Mouse (Mus musculus) neural tube, embryonic 11.5 days (tissue): ENCODE results near the gene Zmat1. TPM values are rescaled to one million over a fixed set of nuclear protein-coding genes. Genes with fewer than 3 reads are reported as not detected.
A peak's percentile ranks its signal among the peaks of the same experiment; 100 is the strongest.

Source experiments
- ATAC-seq: fragments of 200-750 bp; cut with Nextera tagmentation; 2 replicates; pipeline ENCODE4 v1.8.0; 2017; ENCODE audit warnings: moderate number of reproducible peaks, mild to moderate bottlenecking, moderate TSS enrichment, moderate library complexity; ENCODE audit not compliant: insufficient read depth, low FRiP score, low TSS enrichment
- DNase-seq: peaks from one replicate; pipeline ENCODE4 v3.0.0-alpha.2; 2015; ENCODE audit warnings: low spot score
- H3K27ac ChIP-seq: fragments of 300-500 bp; sonication (generic); 2 replicates; pipeline ENCODE4 v1.5.1; 2014; ENCODE audit warnings: low read depth, mild to moderate bottlenecking, low read length
- H3K27me3 ChIP-seq: fragments of 300-500 bp; sonication (generic); 2 replicates; pipeline ENCODE4 v1.6.1; 2014; ENCODE audit warnings: mild to moderate bottlenecking, low read length, mixed read lengths; ENCODE audit not compliant: control insufficient read depth, insufficient read depth
- H3K36me3 ChIP-seq: fragments of 300-500 bp; sonication (generic); 2 replicates; pipeline ENCODE4 v1.6.1; 2014; ENCODE audit warnings: mild to moderate bottlenecking, low read length, moderate library complexity, mixed read lengths; ENCODE audit not compliant: control insufficient read depth, insufficient read depth
- H3K4me1 ChIP-seq: fragments of 300-500 bp; sonication (generic); 2 replicates; pipeline ENCODE4 v1.6.1; 2014; ENCODE audit warnings: low read length, mixed read lengths; ENCODE audit not compliant: control insufficient read depth, insufficient read depth
- H3K4me2 ChIP-seq: fragments of 300-500 bp; sonication (generic); 2 replicates; pipeline ENCODE4 v1.6.1; 2014; ENCODE audit warnings: low read depth, mild to moderate bottlenecking, moderate library complexity
- H3K4me3 ChIP-seq: fragments of 300-500 bp; sonication (generic); 2 replicates; pipeline ENCODE4 v1.5.1; 2014; ENCODE audit warnings: low read depth, low read length
- H3K9ac ChIP-seq: fragments of 300-500 bp; sonication (generic); 2 replicates; pipeline ENCODE4 v1.6.1; 2014; ENCODE audit warnings: mild to moderate bottlenecking, low read length
- H3K9me3 ChIP-seq: fragments of 300-500 bp; sonication (generic); 2 replicates; pipeline ENCODE4 v1.6.1; 2016; ENCODE audit warnings: low read length; ENCODE audit not compliant: control insufficient read depth
- WGBS: fragments of 180-500 bp; shearing (Covaris S2); extraction: QIAGEN DNeasy Blood & Tissue Kit; methylation state at CpG from one replicate; pipeline ENCODE4 v1.1.7; 2014; 5-methylcytosine and 5-hydroxymethylcytosine counted together
- polyA plus RNA-seq: library from polyadenylated mRNA; unstranded; fragments of >200 nt; fragmentation: Nextera tagmentation; extraction: Ambion mirVana; gene quantifications from 2 replicates; pipeline ENCODE4 v1.2.1, GENCODE M21; 2014

Zmat1 gene
- polyA plus RNA-seq, 1 experiment from 2014 or later, result 5.5 TPM

GRCm38 (mm10) chrX:134963305-134964094 is 45.5 kb downstream of the Zmat1 start:
- 58% methylated on average over 33 of the region's 53 CpGs for whole genome bisulfite sequencing
- H3K4me3 ChIP-seq, result peak overlapping the region; percentile 21
- DNase-seq (peak; percentile 70), ATAC-seq (peak; percentile 86)
- no peak overlapping the region for H3K9ac ChIP-seq
- no peaks in the 10 kb centered on the region for H3K9me3 ChIP-seq
- no peaks in the 10 kb centered on the region for H3K4me1 ChIP-seq
- H3K27ac ChIP-seq, result no peak overlapping the region
- H3K4me2 ChIP-seq, result peak overlapping the region; percentile 27; the same call in 1 of the 2 replicates
- no peaks in the 10 kb centered on the region for H3K36me3 ChIP-seq
- no peaks in the 10 kb centered on the region for H3K27me3 ChIP-seq

GRCm38 (mm10) chrX:134930361-134930760 is 78.6 kb downstream of the Zmat1 start:
- Histone ChIP-seq H3K4me3 (no peak overlapping the region), H3K36me3 (no peaks in the 10 kb centered on the region), H3K4me2 (no peak overlapping the region), H3K27me3 (no peaks in the 10 kb centered on the region), H3K9ac (no peak overlapping the region), H3K4me1 (no peaks in the 10 kb centered on the region), H3K9me3 (no peaks in the 10 kb centered on the region), H3K27ac (no peak overlapping the region)
- WGBS, result 37% methylated on average over 5 of the region's 5 CpGs
- DNase-seq, result peak; percentile 39
- no peak for ATAC-seq

- no peak overlapping the region for H3K4me3 ChIP-seq
- no peaks in the 10 kb centered on the region for H3K36me3 ChIP-seq
- no peak overlapping the region for H3K27ac ChIP-seq
- no peak for DNase-seq
- H3K27me3 ChIP-seq, result no peaks in the 10 kb centered on the region
- WGBS, result 78% methylated on average over 5 of the region's 5 CpGs
- no peak overlapping the region for H3K4me2 ChIP-seq
- no peak overlapping the region for H3K9ac ChIP-seq
- H3K4me1 ChIP-seq, result no peaks in the 10 kb centered on the region
- no peaks in the 10 kb centered on the region for H3K9me3 ChIP-seq
- ATAC-seq, result no peak
Measured at GRCm38 (mm10) chrX:134929927-134930326, 79.1 kb downstream of the Zmat1 start.

DNA sequence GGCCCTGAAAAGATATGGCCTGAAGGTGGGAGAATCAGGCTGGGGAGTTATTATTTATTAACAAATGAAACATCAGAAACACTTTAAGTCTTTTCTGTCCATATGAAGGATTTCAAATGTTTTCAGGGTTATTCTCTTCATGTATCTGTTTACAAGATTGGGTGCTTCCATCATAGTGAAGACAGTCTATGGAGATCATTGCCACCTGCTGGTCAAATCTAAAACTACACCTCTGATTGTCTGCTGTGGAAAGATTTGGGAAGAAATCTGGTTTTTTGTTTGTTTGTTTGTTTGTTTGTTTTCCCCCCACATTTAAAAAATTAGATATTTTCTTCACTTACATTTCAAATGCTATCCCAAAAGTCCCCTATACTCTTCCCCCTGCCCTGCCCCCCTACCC is 84.0 kb downstream of the Zmat1 start:
- DNase-seq (peak; percentile 23), ATAC-seq (no peak)
- no peaks in the 10 kb centered on the region for H3K27me3 ChIP-seq
- H3K36me3 ChIP-seq, result no peaks in the 10 kb centered on the region
- no peak overlapping the region for H3K4me3 ChIP-seq
- no peaks in the 10 kb centered on the region for H3K9me3 ChIP-seq
- no peak overlapping the region for H3K4me2 ChIP-seq
- no peak overlapping the region for H3K27ac ChIP-seq
- H3K4me1 ChIP-seq, result no peaks in the 10 kb centered on the region
- no peak overlapping the region for H3K9ac ChIP-seq

DNA sequence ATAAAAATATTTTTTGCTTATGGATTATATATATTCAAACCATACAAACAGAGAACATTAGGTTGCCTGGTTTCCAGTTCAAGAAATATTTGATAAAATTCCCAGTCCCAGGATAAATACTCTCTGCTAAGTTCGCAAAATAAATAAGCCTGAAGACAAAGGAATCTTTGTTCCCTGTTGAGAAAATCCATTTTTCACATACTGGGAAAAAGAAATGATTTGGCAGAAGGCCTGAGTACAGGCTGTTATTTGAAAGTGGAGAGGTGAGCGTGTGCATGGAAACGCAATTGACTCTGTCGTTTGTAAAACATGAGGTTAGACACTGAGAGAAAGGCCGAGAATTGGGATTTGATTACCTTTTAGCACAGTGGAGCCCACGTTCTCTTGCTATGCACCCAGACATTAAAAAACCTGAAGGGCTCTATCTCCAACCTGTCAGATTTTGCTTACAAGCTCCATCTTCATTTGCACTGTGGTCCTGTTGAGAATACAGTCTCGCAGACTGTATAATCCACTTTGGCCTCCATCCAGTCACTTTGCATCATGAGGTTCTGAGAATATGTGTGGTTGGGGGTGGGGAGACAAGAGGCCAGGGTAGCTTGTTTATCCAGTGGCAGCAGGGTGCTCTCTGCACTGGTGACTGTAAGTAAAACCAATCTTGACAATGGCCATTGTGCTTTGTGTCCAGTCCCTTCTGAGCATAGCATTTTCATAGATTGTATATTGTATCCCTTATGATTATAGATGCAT is 85.2 kb downstream of the Zmat1 start:
- H3K4me3 ChIP-seq, result no peak overlapping the region
- ATAC-seq, result no peak
- no peak overlapping the region for H3K27ac ChIP-seq
- no peak for DNase-seq
- no peaks in the 10 kb centered on the region for H3K36me3 ChIP-seq
- H3K9me3 ChIP-seq, result no peaks in the 10 kb centered on the region
- H3K9ac ChIP-seq, result no peak overlapping the region
- H3K4me2 ChIP-seq, result no peak overlapping the region
- H3K27me3 ChIP-seq, result no peaks in the 10 kb centered on the region
- H3K4me1 ChIP-seq, result no peaks in the 10 kb centered on the region
- WGBS, result 71% methylated on average over 7 of the region's 7 CpGs

Other genes with a start within 250 kb of the Zmat1 start
- gene Armcx2, start 200.0 kb downstream of the Zmat1 start, polyA plus RNA-seq, result 86.8 and 92.0 TPM in 2 replicates
- 0.19 and 0.35 TPM in 2 replicates for gene Nxf2, start 44.5 kb downstream of the Zmat1 start, polyA plus RNA-seq
- gene Gm15023, start 168.4 kb upstream of the Zmat1 start, polyA plus RNA-seq, result not detected in 2 replicates
- gene Tceal6, start 201.5 kb upstream of the Zmat1 start, polyA plus RNA-seq, result 0.74 and 0.96 TPM in 2 replicates